Mouse (Mus musculus) midbrain, embryonic 13.5 days (tissue): ENCODE results near the gene Susd6. TPM values are rescaled to one million over a fixed set of nuclear protein-coding genes. Genes with fewer than 3 reads are reported as not detected.

Source experiments
- ATAC-seq: fragments of 200-750 bp; cut with Nextera tagmentation; 2 replicates; pipeline ENCODE4 v1.8.0; 2017; ENCODE audit warnings: mild to moderate bottlenecking, moderate TSS enrichment, moderate library complexity
- H3K27ac ChIP-seq: fragments of 300-500 bp; sonication (generic); 2 replicates; pipeline ENCODE4 v1.5.1; 2015; ENCODE audit warnings: inconsistent platforms, mild to moderate bottlenecking, moderate library complexity
- H3K27me3 ChIP-seq: fragments of 300-500 bp; sonication (generic); 2 replicates; pipeline ENCODE4 v1.6.1; 2015; ENCODE audit warnings: mild to moderate bottlenecking, inconsistent platforms
- H3K36me3 ChIP-seq: fragments of 300-500 bp; sonication (generic); 2 replicates; pipeline ENCODE4 v1.6.1; 2015; ENCODE audit warnings: mild to moderate bottlenecking, inconsistent platforms
- H3K4me1 ChIP-seq: fragments of 300-500 bp; sonication (generic); replicated peaks from 2 replicates; pipeline ENCODE4 v1.6.1; 2015; ENCODE audit warnings: inconsistent platforms
- H3K4me2 ChIP-seq: fragments of 300-500 bp; sonication (generic); replicated peaks from 2 replicates; pipeline ENCODE4 v1.6.1; 2015; ENCODE audit warnings: moderate library complexity, mild to moderate bottlenecking, inconsistent platforms
- H3K4me3 ChIP-seq: fragments of 300-500 bp; sonication (generic); replicated peaks from 2 replicates; pipeline ENCODE4 v1.5.1; 2015; ENCODE audit warnings: mild to moderate bottlenecking, inconsistent platforms
- H3K9ac ChIP-seq: fragments of 300-500 bp; sonication (generic); replicated peaks from 2 replicates; pipeline ENCODE4 v1.6.1; 2015; ENCODE audit warnings: mild to moderate bottlenecking, inconsistent platforms
- H3K9me3 ChIP-seq: fragments of 300-500 bp; sonication (generic); 2 replicates; pipeline ENCODE4 v1.6.1; 2016; ENCODE audit warnings: mild to moderate bottlenecking, inconsistent platforms
- WGBS: fragments of 180-500 bp; shearing (Covaris S2); methylation state at CpG from one replicate; pipeline ENCODE4 v1.1.7; 2015; 5-methylcytosine and 5-hydroxymethylcytosine counted together
- polyA plus RNA-seq: library from polyadenylated mRNA; unstranded; fragments of >200 nt; fragmentation: Nextera tagmentation; extraction: Ambion mirVana; gene quantifications from 2 replicates; pipeline ENCODE4 v1.2.1, GENCODE M21; 2015

The Susd6 gene
- polyA plus RNA-seq, 1 experiment from 2014 or later, result 14.5 TPM

GRCm38 (mm10) chr12:80832313-80832712, 42.0 kb downstream of the Susd6 start:
- H3K36me3 ChIP-seq, result peaks cover 3% of the 10 kb centered on the region; the same call in 1 of the 2 replicates
- H3K4me1 ChIP-seq, result no peaks in the 10 kb centered on the region; the same call in 1 of the 2 replicates
- no peaks in the 10 kb centered on the region for H3K27me3 ChIP-seq
- no peak overlapping the region for H3K4me3 ChIP-seq
- no peak overlapping the region for H3K4me2 ChIP-seq
- WGBS, result 92% methylated on average over 1 of the region's 1 CpGs
- H3K9ac ChIP-seq, result no peak overlapping the region
- ATAC-seq, result no peak
- no peak overlapping the region for H3K27ac ChIP-seq
- H3K9me3 ChIP-seq, result no peaks in the 10 kb centered on the region

- Histone ChIP-seq H3K4me2 (no peak overlapping the region), H3K27me3 (no peaks in the 10 kb centered on the region), H3K4me3 (no peak overlapping the region), H3K9me3 (no peaks in the 10 kb centered on the region), H3K27ac (no peak overlapping the region), H3K4me1 (no peaks in the 10 kb centered on the region), H3K9ac (no peak overlapping the region), H3K36me3 (peaks cover 3% of the 10 kb centered on the region; the same call in 1 of the 2 replicates)
- no peak for ATAC-seq
- 79% methylated on average over 2 of the region's 2 CpGs for WGBS
Measured at GRCm38 (mm10) chr12:80833541-80833940, 43.2 kb downstream of the Susd6 start.

- ATAC-seq, result no peak
- Histone ChIP-seq H3K4me1 (no peaks in the 10 kb centered on the region), H3K4me2 (no peak overlapping the region), H3K27ac (no peak overlapping the region), H3K9me3 (no peaks in the 10 kb centered on the region), H3K4me3 (no peak overlapping the region), H3K36me3 (peaks cover 3% of the 10 kb centered on the region; the same call in 1 of the 2 replicates), H3K9ac (no peak overlapping the region), H3K27me3 (no peaks in the 10 kb centered on the region)
- 94% methylated on average over 3 of the region's 3 CpGs for WGBS
Measured at GRCm38 (mm10) chr12:80834156-80834900, 44.0 kb downstream of the Susd6 start.

DNA sequence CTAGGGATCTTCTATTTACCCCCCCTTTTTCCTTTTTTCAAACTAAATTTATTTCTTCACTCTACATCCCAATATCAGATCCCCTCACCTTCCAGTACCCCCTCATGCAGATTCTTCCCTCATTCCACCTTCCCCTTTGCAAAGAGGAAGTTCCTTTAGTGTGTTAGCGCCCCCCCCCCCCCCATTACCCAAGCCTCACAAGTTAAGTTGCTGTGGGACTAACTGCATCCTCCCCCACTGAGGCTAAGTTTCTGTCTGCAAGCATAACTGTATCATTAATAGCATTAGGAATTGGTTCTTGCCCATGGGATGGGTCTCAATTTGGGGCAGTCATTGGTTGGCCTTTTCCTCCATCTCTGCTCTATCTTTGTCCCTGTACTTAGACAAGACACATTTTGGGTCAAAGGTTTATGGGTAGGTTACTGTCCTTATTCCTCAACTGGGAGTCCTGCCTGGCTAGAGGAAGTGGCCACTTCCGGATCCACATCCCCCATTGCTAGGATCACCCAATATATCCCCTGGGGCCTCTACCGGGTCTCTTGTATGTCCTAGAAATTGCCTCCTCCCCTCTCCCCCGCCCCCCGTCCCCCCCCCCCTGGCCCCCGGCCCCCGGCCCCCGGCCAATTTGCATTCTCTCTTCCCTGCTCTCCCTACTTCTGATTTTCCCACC, 44.7 kb downstream of the Susd6 start:
- no peak overlapping the region for H3K4me2 ChIP-seq
- H3K4me3 ChIP-seq, result no peak overlapping the region
- H3K9ac ChIP-seq, result no peak overlapping the region
- no peaks in the 10 kb centered on the region for H3K9me3 ChIP-seq
- no peak for ATAC-seq
- 84% methylated on average over 6 of the region's 8 CpGs for WGBS
- no peaks in the 10 kb centered on the region for H3K36me3 ChIP-seq
- H3K27me3 ChIP-seq, result no peaks in the 10 kb centered on the region
- H3K4me1 ChIP-seq, result no peaks in the 10 kb centered on the region
- no peak overlapping the region for H3K27ac ChIP-seq

GRCm38 (mm10) chr12:80837614-80838013, 47.3 kb downstream of the Susd6 start:
- no peak overlapping the region for H3K4me3 ChIP-seq
- no peaks in the 10 kb centered on the region for H3K9me3 ChIP-seq
- no peaks in the 10 kb centered on the region for H3K36me3 ChIP-seq
- WGBS, result 76% methylated on average over 3 of the region's 3 CpGs
- H3K27ac ChIP-seq, result no peak overlapping the region
- H3K27me3 ChIP-seq, result no peaks in the 10 kb centered on the region
- H3K4me1 ChIP-seq, result no peaks in the 10 kb centered on the region
- no peak overlapping the region for H3K4me2 ChIP-seq
- H3K9ac ChIP-seq, result no peak overlapping the region
- ATAC-seq, result no peak

- H3K4me1 ChIP-seq, result 0 out of 2 replicates have a peak, but pooled peaks cover 1% of the 10 kb centered on the region
- ATAC-seq, result no peak
Measured at GRCm38 (mm10) chr12:80838271-80838670, 48.0 kb downstream of the Susd6 start.

GRCm38 (mm10) chr12:80838787-80839186, 48.5 kb downstream of the Susd6 start:
- Histone ChIP-seq H3K9me3 (no peaks in the 10 kb centered on the region), H3K9ac (no peak overlapping the region), H3K4me3 (no peak overlapping the region), H3K4me2 (no peak overlapping the region), H3K27me3 (no peaks in the 10 kb centered on the region), H3K27ac (no peak overlapping the region), H3K4me1 (peaks cover 6% of the 10 kb centered on the region), H3K36me3 (no peaks in the 10 kb centered on the region)
- no peak for ATAC-seq
- WGBS, result 79% methylated on average over 2 of the region's 2 CpGs

More at GRCm38 (mm10) chr12:80838271-80838670, 48.0 kb downstream of the Susd6 start:
- no peaks in the 10 kb centered on the region for H3K27me3 ChIP-seq
- no peaks in the 10 kb centered on the region for H3K9me3 ChIP-seq
- no peak overlapping the region for H3K27ac ChIP-seq
- no peak overlapping the region for H3K9ac ChIP-seq
- H3K4me3 ChIP-seq, result no peak overlapping the region
- no peak overlapping the region for H3K4me2 ChIP-seq
- H3K36me3 ChIP-seq, result no peaks in the 10 kb centered on the region

- H3K4me3 ChIP-seq, result no peak overlapping the region
- no peaks in the 10 kb centered on the region for H3K9me3 ChIP-seq
- 70% methylated on average over 2 of the region's 2 CpGs for WGBS
- no peaks in the 10 kb centered on the region for H3K36me3 ChIP-seq
- no peak overlapping the region for H3K4me2 ChIP-seq
- H3K27me3 ChIP-seq, result no peaks in the 10 kb centered on the region
- no peak overlapping the region for H3K27ac ChIP-seq
- no peak overlapping the region for H3K9ac ChIP-seq
- no peak for ATAC-seq
- peaks cover 15% of the 10 kb centered on the region for H3K4me1 ChIP-seq
Measured at GRCm38 (mm10) chr12:80839631-80840030, 49.3 kb downstream of the Susd6 start.

DNA sequence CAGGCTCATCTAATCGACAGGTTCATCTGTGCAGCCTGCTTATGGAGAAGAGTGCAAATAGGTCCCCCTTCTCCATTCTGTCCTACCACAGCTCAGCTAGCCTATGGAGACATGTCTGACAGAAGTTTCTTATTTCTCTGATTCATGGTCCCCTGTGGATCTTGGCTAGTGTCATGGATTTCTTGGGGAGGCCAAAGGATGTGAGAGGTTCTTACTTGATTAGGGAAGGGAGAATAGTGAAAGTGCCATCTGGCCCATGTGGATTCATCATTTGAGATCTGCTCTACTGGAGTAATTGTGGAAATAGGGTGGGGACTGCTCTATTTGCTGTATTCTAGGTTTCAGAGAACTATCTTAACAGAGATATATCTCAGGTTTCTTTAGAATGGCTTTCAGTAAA, 51.3 kb downstream of the Susd6 start:
- H3K27me3 ChIP-seq, result no peaks in the 10 kb centered on the region
- WGBS, result 90% methylated on average over 1 of the region's 1 CpGs
- no peak overlapping the region for H3K4me3 ChIP-seq
- peaks cover 16% of the 10 kb centered on the region for H3K4me1 ChIP-seq
- H3K4me2 ChIP-seq, result no peak overlapping the region
- H3K36me3 ChIP-seq, result no peaks in the 10 kb centered on the region
- no peak for ATAC-seq
- H3K9ac ChIP-seq, result no peak overlapping the region
- H3K9me3 ChIP-seq, result no peaks in the 10 kb centered on the region
- H3K27ac ChIP-seq, result no peak overlapping the region

- WGBS, result 95% methylated on average over 1 of the region's 1 CpGs
- Histone ChIP-seq H3K9me3 (no peaks in the 10 kb centered on the region), H3K27me3 (no peaks in the 10 kb centered on the region), H3K36me3 (no peaks in the 10 kb centered on the region), H3K9ac (no peak overlapping the region), H3K4me3 (no peak overlapping the region), H3K4me1 (peaks cover 16% of the 10 kb centered on the region), H3K4me2 (no peak overlapping the region), H3K27ac (no peak overlapping the region)
- ATAC-seq, result no peak
Measured at GRCm38 (mm10) chr12:80842609-80843008, 52.3 kb downstream of the Susd6 start.

DNA sequence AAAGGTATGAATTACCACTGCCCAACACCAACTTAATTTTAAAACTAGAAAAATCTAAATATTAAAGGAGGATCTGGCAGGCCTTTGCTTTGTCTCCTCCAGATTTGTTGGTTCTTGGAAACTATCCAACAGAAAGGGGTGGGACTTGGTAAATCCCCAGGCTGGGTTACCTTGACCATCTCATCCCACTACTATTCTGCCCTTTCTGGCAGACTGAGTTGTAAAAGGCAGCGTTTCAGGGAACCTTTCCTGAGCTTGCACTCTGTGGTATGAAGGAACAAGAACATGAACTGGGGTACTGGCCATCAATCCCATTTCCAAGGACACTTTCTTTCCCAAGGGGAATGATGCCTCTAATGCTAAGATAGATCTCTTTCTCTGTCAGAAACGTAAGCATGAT, 52.9 kb downstream of the Susd6 start:
- peaks cover 16% of the 10 kb centered on the region for H3K4me1 ChIP-seq
- 80% methylated on average over 2 of the region's 2 CpGs for whole genome bisulfite sequencing

GRCm38 (mm10) chr12:80843651-80844444, 53.5 kb downstream of the Susd6 start:
- no peak overlapping the region; the same call in 1 of the 2 replicates for H3K4me2 ChIP-seq
- no peaks in the 10 kb centered on the region for H3K27me3 ChIP-seq
- H3K9ac ChIP-seq, result no peak overlapping the region
- 84% methylated on average over 4 of the region's 4 CpGs for WGBS
- H3K4me3 ChIP-seq, result no peak overlapping the region
- no peak for ATAC-seq
- H3K9me3 ChIP-seq, result no peaks in the 10 kb centered on the region
- H3K36me3 ChIP-seq, result no peaks in the 10 kb centered on the region
- peak overlapping the region; percentile 17 for H3K27ac ChIP-seq
- H3K4me1 ChIP-seq, result peaks cover 16% of the 10 kb centered on the region

More for the DNA sequence above, 52.9 kb downstream of the Susd6 start:
- Histone ChIP-seq H3K9me3 (no peaks in the 10 kb centered on the region), H3K27me3 (no peaks in the 10 kb centered on the region), H3K4me3 (no peak overlapping the region), H3K36me3 (no peaks in the 10 kb centered on the region), H3K4me2 (no peak overlapping the region; the same call in 1 of the 2 replicates), H3K9ac (no peak overlapping the region), H3K27ac (no peak overlapping the region)
- no peak for ATAC-seq
